Mouse (Mus musculus) E14TG2a.4 (cell line): ENCODE results near the gene Gm3415.

Experiments used
- CTCF ChIP-seq: conservative IDR thresholded peaks from 2 replicates; pipeline ENCODE4 v1.5.1; 2014; ENCODE audit warnings: low read length
- NANOG ChIP-seq: IDR thresholded peaks from 2 replicates; pipeline ENCODE4 v1.6.1; 2014; ENCODE audit warnings: borderline replicate concordance, low read length, mixed read lengths
- POU5F1 ChIP-seq: IDR thresholded peaks from 2 replicates; pipeline ENCODE4 v1.6.1; 2014; ENCODE audit warnings: low read length, borderline replicate concordance

- TF ChIP-seq CTCF = no peak
- TF ChIP-seq NANOG = no peak
- no peak for TF ChIP-seq POU5F1
Observed at GRCm38 (mm10) chr5:146590987-146591386, 35.1 kb downstream of the Gm3415 start.
